Mouse (Mus musculus) lung, postnatal 25 days (tissue): ENCODE measurements around the gene Nav1.
A peak's percentile ranks its signal among the peaks of the same experiment; 100 is the strongest.

ENCODE experiments used
- DNase-seq: peaks from one replicate; pipeline ENCODE4 v3.0.0; 2022; ENCODE audit warnings: low spot score

Nav1 gene

DNA sequence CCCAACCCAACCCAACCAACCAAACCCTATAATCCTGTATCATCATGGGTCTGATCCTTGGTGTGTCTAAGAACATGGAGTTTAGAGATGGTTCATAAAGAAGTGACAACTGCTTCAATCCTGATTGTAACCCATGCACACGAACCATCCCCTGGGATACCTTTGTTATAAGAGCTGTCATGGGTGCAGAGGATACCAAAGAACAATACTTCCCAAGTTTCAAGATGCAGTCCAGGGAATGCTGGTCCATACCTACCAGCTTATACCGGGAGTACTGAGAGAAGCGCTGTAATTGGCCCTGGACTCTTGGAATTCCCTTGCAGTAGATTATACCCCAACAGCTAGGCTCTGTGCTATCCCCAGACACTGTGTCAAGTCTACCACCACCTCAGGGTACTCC, 165.2 kb downstream of the Nav1 start:
- no peak for DNase-seq

DNA sequence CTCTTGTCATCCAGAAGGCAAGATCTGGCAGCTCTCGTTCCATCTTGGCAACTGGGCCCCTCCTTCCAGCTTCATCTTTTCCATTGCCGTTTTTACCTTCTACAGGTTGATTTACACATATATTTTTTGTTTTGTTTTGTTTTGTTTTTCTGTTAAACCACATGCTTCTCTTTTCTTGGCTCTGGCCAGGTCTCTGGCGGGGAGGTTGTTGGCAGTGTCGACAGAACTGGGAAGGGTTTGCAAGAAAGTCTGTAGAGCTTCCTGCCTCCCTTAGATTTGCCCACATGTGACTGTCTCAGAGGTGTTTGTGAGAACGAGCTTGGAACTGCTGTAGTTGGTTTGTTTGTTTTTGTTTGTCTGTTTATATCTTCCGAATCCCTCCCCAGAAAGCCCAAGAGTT, 166.1 kb downstream of the Nav1 start:
- DNase-seq, result no peak

DNA sequence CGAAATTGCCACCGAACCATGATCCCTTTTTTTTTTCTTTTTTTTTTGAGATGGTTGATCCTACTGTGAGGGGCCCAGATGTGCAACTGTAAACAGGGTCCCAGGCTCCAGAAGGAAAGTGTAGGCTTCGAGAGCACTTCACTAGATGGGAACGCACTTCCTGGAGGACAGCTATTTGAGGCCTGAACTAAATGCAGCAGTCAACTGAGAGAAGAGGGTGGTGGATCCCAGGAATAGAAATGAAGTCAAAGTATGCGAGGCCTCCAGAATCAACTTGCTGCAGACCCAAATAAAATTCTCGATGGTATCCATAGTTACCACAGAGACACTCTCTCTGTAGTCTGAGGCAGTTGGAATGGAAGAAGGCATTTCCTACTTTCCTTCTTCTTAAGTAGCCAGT, 168.3 kb downstream of the Nav1 start:
- DNase-seq, result no peak

DNA sequence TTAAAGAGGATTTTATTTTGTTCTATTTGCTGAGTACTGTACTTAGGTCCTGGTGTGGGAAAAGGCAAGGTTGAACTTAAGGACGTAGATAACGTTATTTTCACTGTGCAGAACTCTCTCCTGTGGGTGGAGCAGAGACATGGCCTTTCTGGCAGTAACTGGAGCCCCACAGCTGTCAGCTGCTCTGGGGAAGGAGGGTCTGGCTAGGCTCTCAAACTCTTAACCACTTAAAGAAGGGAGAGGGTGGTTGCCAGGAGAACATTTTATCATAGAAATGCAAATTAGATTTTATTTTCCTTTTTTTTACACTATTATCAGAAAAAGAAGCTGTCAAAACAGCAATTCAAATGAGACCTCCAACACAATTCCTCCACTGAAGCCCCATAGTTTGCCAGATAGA, 171.3 kb downstream of the Nav1 start:
- DNase-seq, result no peak

DNA sequence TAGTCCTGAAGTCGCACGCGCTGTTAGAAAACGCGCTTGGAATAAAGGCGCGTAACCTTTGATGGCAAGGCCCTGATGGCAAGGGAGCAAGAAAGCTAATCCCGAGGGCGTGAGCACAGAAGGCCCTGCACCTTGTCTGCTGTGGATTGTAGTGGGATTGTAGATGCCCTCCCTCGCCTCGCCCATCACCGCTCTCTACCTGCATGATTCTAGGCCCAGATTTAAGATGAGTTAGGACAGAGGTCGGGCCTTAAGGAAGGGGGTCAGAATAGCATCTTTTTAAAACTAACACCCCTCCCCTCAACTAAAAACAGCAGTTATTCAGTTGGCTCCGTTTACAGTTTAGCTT, 176.5 kb downstream of the Nav1 start:
- DNase-seq, result no peak

DNA sequence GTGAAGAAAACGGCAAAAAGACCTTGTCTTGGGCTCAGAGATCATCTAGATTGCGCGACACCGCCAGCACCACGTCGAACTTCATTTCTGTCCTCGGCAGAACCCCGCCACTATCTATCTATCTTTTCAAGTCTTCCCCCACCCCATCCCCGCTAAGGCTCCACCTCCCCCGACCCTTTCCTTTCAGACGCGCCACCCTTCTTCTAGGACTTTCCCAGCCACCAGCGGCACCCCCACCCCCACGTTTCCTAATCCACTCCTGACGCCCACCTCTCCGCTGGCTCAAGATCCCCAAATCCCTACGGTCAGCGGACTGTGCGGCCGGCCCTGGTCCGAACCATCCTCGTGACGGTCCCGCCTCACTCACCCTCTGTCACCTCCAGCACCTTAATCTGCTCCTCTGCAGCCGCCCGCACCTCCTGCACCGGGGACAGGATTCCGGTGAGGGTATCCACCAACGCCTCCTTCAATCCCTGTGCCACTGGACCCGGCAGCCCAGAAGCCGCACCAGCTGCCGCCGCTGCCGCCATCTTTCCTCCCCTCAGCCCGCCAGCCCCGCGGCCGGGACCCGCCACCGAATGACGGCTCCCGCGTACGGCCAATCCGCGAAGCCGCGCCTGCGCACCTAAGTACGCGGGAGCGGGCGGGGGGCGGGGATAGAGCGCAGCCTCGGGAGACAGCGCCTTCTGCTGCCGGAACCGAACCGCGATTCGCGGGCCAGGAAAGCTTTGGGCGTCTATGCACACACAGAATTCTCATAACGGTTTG, 177.0 kb downstream of the Nav1 start, which contains the start of gene Ipo9:
Ipo9 (minus strand) TSS at position 599 of the 768 bp plus-strand sequence.
- peak; percentile 92 for DNase-seq

DNA sequence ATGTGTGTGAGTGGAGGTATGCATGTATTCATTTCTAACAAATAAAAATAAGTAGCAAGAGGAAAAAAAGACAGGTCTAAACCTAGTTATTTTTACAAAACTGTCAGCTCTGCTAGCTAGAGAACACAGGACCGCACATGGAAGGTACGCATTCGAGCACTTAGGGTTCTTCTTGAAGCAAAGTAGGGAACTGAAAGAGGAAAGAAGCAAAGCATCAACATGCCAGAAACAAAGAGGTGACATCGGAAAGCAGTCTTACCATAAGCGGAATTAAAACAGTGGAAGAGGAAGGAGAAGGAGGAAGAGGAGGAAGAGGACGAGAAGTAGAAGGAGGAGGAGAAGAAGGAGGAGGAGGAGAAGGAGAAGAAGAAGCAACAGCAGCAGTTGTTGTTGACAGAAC, 179.7 kb downstream of the Nav1 start:
- no peak for DNase-seq

DNA sequence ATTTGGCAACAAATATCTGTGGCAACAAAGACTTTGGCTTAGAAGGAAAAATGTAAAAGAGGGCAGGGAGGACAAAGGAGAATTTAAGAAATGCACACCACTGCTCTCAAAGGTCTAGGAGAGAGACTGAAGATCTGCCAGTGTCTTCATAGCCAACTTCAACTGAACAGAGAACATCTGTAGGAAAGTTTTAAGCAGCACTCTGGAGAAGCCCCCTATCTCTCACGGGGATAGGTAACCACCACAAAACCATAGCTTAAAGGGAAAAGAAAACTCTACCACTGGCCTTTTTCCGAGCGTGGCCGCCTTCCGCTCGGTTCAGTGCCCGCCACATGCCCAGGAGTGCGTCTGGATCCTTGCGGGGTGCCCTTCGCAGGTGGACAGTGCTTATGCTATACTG, 180.4 kb downstream of the Nav1 start:
- DNase-seq, result no peak

DNA sequence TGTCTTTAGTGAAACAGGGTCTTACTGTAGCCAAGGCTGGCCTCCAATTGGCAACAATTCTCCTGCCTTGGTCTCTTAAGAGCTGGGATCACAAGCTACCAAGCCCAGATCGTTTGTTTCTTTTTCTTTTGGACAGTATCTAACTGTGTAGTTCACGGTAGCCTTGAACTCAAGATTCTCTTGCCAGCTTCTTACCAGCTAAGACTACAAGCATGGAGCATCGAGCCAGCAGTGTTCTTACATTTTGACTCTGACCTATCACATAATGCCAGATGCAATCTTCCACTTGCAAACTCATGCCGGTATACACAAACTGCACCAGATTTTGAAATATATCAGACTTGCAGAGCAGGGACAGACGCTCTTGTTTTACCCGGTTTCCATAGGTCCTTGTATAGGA, 184.3 kb downstream of the Nav1 start:
- no peak for DNase-seq

DNA sequence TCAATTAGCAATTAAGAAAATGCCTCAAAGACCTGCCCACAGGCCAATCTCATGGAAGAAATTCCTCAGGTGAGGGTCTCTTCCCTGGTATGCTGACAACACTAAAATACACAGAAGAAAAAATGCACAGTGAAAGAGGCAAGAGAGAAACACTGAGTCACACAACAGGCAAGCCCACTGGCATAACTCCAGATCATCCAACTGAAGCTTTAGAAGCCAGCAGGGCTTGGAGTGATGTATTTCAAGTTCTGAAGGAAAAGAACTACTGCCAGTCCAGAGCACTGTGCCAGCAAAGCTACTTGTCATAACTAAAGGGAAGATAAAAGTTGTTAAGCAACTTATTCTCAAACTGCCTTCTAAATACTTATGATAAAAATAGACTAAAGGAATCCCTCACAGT, 193.1 kb downstream of the Nav1 start:
- DNase-seq, result peak; percentile 28

DNA sequence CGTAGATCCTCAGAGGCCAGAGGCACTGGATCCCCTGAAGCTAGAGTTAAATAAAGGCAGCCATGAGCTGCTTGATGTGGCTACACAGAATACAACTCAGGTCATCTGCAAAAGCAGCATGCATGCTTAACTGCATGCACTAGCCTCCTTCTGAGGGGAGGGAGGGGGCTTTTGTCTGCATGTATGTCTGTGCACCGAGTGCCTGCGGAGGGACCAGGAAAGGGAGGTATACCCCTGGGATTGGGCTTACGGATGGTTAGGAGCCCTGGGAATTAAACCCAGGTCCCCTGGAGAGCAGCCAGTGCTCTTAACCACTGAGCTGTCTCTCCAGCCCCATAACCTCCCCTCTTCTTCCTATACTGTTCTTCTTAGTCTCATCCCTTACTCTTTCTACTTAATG, 195.0 kb downstream of the Nav1 start:
- no peak for DNase-seq

DNA sequence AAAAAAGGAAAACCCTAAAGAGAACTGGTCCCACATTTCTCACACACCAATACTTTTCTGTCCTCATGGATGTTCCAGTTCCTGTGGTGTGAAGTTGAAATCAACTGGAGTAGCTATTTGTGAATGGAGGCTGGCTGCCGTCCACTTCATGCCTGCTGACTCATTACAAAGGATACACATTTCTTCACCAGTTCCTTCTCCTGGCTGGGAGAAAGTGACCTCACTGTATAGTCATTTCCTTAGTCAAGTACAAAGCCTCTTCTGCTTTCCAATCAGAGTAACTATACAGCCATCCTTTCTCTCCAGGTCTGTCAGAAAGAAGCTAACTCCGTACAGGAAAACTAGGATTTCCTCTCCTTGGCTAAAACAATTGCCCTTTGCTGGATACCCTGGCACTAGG, 196.1 kb downstream of the Nav1 start:
- DNase-seq, result peak; percentile 81

DNA sequence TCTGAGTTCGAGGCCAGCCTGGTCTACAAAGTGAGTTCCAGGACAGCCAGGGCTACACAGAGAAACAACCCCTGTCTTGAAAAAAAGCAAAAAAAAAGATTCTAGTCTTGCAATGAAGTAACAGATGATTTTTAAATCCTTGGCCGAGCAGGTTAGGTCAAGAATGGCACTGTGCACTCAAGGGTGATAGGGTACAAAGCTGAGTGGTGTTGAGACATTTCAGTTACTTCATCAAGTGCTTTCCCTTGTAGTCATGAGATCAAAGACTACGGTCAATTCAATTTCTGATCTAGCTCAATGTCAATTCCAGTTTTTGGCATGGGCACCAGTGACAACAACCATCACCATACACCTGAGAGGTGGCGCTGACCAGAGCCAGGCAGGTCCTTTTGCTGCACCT, 198.1 kb downstream of the Nav1 start:
- no peak for DNase-seq

DNA sequence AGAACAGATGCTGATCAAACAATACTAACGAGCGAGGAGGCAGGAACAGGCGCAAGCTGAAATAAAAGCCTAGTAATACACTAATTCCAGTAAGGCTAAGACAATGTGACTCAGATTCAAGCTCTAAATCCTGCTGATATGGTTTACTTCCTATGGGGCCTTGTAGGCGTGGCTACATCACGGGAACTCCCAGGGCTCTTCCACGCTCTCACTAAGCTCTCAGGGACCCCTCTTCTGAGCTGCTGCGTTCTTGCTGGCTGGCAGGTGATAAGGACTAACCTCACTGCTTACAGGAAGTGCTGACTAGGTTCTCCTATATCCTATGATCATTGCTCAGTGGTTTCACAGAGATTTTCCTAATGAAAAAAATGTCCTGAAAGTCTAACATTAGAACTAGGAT, 201.7 kb downstream of the Nav1 start:
- DNase-seq, result no peak

DNA sequence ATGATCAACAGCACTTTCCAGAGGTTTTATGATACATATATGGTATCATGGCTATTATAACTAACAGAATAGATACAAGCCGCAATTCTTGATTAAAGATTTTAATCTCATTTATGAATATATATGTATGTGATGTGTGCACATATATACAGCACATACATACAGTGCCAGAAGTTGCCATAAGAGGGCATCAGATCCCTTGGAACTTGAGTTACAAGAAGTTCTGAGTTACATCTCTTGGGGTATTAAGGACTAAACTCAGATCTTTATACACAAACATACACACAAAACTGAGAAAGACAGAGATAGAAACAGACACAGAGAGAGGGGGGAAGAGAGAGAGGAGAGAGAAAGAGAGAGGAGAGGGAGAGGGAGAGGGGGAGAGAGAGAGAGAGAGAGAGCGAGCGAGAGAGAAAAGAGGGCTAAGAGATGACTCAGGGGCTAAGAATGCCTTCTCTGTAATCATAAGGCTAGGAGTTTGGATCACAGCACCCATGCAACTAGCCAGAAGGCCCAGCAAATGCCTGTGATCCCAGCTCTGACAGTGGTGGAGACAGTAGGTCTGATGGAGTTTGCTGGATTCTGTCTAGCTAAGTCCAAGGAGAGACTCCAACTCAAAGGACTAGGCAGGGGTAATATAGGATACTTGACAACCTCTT, 205.5 kb downstream of the Nav1 start:
- DNase-seq, result no peak

DNA sequence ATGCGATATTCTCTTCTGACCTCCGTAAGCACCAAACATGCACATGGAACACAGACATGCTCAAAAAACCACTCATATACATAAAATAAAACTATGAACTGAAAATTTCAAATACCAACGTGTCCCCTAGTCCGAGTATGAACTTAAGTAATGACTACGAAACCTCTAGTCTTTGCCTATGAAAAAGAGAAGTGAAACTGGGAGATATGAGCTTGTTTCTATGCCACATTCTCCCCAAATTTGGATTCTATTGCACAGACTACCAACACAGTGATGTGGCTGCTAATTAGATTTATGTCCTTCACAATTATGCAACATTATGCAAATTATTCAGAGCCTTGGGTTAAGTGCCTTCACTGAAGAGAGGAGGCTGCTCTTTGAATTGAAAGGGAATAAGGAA, 207.6 kb downstream of the Nav1 start:
- no peak for DNase-seq

DNA sequence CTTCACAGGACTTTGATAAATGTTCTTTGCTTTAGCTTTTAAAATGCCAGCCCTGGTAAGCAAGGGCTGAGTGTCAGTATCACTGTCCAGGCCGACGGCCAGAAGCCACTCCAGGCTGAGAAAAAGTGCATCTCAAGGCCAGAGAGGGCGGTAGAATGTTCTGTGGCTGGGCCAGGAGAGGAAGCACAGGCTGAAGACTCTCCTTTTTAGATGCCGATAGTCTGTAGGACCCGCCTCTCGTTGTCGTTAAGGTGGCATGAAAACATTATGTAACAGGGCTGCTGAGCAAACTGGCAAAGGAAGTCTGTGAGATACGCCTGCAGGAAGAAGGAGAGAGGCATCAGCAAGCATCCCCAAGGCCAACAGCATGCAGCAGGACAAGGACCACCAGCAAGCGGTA, 221.9 kb downstream of the Nav1 start:
- no peak for DNase-seq
